Mouse (Mus musculus): ENCODE measurements around the gene Fgr. TPM values are rescaled to one million over a fixed set of nuclear protein-coding genes. Genes with fewer than 3 reads are reported as not detected.
"Not testable (repeated sequence)": the region's sequence is repeated elsewhere in the genome, so short reads cannot be mapped to it uniquely, and the experiment has no call there.

Gene Fgr
- total RNA-seq, 2 experiments from 2014 or later: 0.42 to 0.44 TPM

DNA sequence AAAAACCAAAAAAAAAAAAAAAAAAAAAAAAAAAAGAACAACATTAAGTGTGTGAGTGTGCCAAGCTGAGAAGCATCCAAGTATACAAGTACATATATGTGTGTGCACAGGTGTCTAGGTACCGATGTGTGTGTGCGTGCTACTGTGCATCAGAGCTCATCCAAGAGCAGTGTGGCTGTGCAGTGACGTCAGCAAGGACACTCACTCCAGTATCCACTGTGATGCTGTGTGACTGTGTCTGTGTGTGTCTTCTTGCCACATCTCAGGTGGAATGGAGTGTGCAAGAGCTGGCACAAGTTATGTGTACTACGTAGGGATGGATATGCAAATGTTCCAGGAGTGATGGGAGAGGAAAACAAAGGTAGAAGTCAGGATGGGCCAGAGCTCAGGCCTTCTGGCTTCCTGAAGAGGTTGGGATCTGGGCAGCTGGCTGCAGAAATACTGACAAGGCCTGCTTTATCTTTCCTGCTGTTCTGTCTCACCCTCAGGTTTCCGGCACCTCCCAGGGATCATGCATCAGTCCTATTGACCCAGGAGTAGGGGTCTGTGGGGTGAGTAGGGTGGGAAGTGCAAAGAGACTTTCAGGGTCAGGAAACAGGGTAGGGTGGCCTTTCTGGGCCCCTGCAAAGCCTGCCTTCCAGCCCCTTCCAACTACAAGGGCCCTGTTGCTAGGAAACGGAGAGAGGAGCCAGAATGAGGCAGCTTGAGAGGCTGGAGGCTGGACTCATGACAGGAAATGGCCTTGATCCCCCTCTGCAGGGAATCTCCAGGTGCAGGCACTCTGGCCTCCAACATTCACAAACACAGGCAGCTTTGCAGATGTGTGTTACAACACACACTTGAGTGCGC, 10.0 kb downstream of the Fgr start:
- intact Hi-C loops (cut with DNase I): no loop called here
- peak; percentile 67 for DNase-seq

DNA sequence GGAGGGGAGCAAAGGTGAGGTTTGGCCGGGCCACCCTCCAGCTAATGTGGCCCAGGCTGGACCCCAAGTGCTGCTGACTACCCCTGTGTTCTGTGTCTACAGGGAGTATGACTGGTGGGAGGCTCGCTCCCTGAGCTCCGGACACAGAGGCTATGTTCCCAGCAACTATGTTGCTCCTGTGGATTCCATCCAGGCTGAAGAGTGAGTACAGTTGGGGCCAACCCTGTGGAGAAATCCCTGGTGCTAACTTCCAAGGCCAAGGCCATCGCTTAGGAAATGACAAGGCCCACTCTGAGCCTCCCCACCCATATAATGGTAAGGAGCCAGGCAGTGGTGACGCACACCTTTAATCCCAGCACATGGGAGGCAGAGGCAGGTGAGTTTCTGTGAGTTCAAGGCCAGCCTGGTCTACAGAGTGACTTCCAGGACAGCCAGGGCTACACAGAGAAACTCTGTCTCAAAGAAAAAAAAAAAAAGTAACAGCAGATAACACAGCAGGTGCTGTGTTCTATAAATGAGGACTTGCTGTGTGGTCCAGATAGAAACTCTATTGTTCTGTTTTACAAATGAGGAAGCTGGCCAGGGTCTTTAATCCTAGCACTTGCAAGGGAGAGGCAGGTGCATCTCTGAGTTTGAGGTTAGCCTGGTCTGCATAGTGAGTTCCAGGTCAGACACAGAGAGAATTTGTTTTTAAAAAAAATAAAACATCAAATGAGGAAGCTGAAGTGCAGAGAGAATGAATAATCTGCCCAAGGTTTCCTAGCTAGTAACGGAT, 14.9 kb downstream of the Fgr start:
- intact Hi-C loops (cut with DNase I): no loop called here
- no peak for DNase-seq

DNA sequence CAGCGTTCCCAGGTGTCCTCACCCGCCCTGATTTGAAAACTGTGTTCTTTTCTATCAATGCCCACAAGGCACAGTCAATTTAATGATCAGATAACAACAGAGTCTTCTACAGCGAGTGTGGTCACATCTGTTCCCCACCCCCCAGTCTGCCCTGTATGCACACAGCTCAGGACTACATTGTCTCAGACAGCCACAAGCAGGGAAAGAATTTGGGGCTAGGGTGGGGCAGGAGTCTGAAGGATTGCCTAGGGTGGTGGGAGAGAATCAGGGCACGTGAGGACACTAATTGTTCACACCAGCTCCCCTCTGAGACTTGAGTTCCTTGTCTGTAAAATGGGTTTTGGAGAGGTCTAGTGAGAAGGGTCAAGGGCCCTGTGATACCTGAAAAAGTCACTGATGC, 19.7 kb downstream of the Fgr start:
- intact Hi-C loops (cut with DNase I): no loop called here
- no peak for DNase-seq

DNA sequence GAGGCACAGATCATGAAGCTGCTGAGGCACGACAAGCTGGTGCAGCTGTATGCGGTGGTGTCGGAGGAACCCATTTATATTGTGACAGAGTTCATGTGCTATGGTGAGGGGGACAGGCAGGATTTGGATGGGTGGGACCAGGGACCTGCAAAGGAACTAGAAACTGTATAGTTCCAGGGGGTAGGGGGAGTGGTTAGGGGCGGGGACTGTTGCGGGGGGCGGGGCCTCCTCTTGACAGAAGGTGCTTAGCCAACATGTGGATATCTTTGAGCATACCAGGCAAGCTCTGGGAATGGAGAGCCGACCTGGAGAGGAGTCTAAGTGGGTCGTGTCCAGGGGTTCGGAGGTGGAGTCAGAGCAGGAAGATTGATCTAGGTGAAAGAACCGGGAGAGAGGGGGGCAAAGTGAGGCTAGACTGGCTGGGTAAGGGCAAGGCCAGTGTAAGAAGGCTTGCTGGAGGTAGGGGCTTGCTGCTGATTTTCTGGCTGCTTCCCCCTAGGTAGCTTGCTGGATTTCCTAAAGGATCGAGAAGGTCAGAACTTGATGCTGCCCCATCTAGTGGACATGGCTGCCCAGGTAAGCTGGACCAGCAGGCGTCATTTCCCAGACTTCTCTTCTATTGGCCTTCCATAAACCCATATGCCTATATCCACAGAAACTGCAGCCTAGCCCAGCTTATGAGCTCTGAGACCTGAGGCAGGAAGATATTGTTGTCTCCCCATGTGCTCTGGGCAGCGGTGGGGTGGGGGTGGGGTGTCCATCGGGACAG, 23.8 kb downstream of the Fgr start:
- intact Hi-C loops (cut with DNase I): no loop called here

DNA sequence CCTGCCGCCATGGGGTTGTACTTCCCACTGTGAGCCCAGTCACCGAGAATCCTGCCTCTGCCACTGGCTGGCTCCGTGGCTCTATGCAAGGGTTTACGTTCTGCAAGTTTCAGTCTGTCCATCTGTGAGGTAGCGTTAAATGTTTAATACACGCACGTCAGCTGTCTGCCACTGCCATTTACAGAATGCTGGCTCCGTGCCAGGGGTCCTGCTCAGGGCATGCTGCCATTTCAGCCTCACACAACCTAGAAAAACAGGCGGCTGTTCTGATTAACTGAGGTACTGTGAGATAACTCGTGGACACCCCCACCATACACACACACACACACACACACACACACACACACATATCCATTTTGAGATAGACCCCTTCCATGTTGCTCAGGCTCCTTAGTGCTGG, 29.0 kb downstream of the Fgr start:
- DNase-seq: peak; percentile 90
- intact Hi-C loops (cut with DNase I): loop anchor here (10.0 kb wide), 1 partner anchor 452 kb away; no protein-coding TSS in a partner anchor

More for the DNA sequence above, 23.8 kb downstream of the Fgr start:
- no peak for DNase-seq

DNA sequence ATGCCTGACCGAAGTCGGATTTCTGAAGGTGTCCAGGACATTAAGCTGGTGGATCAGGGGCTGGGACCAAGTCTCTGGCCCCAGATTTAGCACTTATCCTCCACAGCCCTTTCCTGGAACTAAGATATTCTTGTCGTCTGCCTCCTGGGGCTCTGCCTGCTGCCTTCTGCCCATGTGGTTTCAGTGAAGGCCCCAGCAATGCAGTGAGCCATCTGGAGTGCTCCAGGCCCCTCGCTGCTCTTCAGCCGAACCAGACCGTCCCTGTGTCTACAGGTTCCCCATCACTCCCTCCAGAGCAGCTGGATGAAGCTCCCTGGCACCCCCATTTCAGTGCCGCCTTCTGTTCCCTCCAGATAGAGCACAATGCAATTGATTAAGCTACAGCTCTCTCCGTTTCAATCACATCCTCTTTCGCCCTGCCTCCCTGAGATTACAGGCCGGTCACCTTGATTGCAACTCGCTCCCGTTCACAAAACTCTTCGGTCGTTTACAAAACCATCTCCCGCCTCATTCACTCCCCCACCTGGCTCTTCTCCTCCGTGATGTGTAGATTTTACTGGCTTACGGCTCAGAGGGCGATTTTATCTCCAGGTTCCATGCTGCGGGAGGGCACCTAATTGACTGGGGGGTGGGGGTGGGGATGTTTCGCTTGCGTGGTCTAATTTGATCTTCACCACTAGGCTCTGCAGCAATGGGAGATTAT, 29.6 kb downstream of the Fgr start:
- intact Hi-C loops (cut with DNase I): loop anchor here (10.0 kb wide), 1 partner anchor 451 kb away; no protein-coding TSS in a partner anchor
- DNase-seq: peak; percentile 65

DNA sequence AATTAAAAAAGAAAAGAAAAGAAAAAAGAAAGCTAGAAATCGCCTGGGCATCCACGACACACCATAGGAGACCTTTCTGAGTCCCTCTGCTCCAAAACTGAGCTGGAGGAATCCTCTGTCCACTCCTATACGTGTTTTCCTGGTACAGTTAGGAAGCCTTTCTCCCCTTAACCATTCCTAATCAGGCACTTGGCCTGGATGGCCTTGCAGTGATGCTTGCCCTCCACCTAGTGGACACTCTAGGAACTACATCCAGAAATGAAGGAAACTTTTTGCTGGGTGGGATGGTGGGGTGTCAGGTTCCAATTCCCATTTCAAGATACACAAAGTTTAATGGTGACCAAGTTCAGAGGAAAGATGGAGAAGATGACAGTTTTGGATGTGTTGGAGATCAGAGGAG, 31.3 kb downstream of the Fgr start:
- DNase-seq: peak; percentile 68

DNA sequence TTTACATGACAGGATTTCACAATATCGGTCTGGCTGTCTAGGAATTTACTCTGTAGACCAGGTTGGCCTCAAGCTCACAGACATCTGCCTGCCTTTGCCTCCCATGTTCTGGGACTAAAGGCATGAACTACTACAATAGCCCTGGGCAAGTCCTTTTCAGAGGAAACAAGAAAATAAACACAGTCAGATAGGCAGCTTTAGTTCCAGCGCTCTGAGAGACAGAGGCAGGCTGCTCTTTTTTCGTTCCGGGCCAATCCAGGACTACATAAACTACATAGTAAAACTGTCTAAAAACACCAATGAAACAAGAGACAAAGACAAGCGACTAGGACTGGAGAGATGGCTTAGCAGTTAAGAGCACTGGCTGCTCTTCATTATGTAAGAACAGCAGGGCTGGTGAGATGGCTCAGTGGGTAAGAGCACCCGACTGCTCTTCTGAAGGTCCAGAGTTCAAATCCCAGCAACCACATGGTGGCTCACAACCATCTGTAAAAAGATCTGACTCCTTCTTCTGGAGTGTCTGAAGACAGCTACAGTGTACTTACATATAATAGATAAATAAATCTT, 32.1 kb downstream of the Fgr start:
- DNase-seq: not testable (repeated sequence)
- intact Hi-C loops (cut with DNase I): loop anchor here (1.0 to 10.0 kb wide), 2 partner anchors 61 to 449 kb away; no protein-coding TSS in a partner anchor

More for the DNA sequence above, 31.3 kb downstream of the Fgr start:
- intact Hi-C loops (cut with DNase I): loop anchor here (1.0 to 10.0 kb wide), 2 partner anchors 60 to 450 kb away; no protein-coding TSS in a partner anchor

DNA sequence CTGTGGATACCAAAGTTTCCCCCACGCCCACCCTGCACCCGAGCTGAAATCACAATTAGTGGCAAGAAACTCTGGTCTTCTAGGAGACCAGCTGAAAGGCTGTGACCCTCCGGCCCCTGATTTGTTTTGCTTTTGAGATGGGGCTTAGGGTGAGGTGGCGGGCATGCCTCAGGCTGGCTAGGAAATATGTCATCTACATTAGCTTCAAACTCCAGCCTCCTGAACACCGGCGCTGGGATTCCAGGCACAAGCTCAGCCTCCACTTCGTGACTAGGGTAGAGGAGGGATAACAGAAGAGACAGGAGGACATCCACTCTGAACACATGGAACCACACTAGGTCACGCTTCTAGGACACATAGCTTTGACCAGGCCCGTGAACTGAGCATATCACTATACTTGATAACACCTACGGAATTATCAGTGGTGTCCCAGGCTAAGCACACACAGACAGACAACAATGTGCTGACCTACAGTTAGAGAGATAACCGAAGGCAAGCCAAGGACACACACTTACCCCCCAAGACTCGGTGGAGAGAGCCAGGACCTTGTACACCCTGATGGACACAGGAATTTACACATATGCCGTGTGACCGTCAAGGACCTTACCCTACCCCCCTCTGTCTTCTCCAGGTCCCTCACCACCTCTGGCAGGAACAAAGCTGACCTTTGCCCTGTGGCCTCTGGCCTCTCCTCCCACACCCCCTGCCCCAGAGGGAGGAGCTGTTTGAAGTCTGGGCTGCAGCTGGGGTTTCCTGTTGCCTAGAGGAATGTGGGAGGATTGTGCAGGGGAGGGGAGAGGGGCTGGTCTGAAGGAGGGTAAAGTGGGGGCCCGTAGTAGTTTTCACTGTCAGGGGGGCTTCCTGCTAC, 33.9 kb downstream of the Fgr start:
- DNase-seq: no peak
- intact Hi-C loops (cut with DNase I): loop anchor here (10.0 kb wide), 1 partner anchor 447 kb away; no protein-coding TSS in a partner anchor

DNA sequence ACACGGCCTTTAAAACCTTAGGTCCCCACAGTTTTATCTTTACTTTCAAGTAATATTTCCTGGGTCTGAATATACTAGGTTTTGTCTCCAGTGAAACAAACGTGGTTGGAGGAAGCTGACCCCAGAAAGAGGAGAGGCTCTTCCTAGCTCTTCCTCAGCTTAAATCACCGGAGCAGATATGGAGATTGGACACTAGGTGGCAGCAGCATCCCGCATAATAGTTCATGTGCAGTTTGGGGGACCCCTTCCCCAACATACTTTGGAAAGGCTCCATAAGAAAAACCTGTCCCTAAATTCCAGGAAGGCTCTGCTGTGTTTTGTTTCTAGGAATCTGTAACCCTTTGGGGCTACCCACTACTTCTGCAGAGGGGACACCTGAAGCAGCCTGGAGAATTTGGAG, 35.2 kb downstream of the Fgr start:
- DNase-seq: peak; percentile 75
- intact Hi-C loops (cut with DNase I): loop anchor here (10.0 kb wide), 1 partner anchor 446 kb away; no protein-coding TSS in a partner anchor

DNA sequence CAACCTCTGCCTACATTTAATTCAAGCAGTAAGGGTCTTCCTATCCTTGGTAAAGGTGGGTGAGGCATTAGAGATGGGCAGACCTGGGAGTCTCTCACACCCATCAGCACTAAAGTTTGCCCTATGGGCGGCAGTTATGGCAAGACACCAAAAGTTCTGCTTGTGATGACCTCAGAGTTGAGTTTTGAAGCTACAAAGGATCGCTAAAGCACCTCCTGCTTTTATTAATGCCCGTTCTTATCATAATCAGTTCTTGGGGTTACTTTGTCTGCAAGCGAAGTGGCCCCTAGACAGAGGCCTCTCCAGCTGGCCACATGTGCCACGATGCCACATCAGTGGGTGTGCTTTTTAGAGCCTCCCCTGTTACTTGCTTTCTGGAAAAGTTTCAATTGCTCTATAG, 35.8 kb downstream of the Fgr start:
- intact Hi-C loops (cut with DNase I): loop anchor here (2.0 to 10.0 kb wide), 3 partner anchors 205 to 445 kb away; partner anchors contain the start of genes Cd164l2 and Gpr3
- DNase-seq: no peak

DNA sequence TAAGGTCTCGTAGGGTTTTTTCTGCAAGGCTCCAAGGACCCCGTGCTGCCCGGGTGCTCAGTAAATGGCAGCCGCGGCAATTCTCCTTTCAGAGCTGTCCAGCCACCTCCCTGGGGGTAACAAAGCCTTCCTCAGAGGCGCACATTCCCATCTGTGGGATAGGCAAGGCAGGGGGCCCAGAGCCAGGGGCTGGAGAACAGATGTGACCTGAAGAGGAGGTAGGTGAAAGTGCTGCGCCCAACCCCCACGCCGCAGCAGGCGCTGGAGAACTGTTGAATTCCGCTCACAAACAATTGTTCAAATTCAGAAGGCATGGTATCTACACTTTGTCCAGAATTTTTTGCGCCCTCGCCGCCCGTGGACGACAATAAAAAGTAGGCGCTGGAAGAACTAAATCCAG, 36.7 kb downstream of the Fgr start:
- intact Hi-C loops (cut with DNase I): loop anchor here (2.0 to 10.0 kb wide), 2 partner anchors 204 to 292 kb away; partner anchors contain the start of genes Cd164l2 and Gpr3
- DNase-seq: no peak

DNA sequence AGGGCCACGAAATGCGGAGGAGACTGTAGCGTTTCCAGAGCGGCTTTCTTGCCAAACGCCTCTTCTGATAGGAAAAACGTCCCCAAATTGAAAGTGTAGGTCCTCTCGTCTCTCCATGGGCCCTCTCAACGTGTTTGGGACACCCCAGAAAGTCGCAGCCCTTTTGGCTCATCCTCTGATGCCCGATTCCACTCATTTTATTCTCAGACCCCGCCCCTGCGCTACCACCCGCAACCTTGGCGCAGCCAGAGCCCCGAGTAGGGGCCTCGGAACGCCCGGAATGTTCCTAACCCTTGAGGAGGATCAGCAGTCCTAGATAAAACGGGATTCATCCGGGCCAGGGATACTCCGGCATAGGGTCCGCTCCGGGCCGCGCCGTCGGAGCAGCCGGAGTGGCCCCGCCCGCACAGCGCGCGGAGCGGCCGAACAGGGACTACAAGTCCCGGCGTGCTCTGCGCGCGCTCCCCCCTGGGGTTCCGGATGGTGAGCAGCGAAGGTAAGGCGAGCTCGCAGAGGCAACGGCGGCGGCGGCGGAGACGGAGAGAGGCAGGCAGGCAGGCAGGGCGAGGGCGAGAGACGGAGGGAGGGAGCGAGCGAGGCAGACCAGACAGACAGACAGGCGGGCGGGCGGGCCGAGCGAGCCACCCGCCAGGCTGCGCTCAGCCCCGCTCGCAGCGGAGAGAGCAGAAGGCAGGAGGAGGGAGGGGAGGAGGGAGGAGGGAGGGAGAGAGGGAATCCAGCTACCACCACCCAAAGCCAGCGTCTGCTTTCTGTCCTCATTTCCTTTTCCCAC, 37.3 kb downstream of the Fgr start, which contains the start of gene Ahdc1:
TSS of gene Ahdc1 (plus strand) at position 233 of the 793 bp plus-strand sequence.
- DNase-seq: peak; percentile 98
- intact Hi-C loops (cut with DNase I): loop anchor here (2.0 to 10.0 kb wide), 2 partner anchors 204 to 292 kb away; partner anchors contain the start of genes Cd164l2 and Gpr3

DNA sequence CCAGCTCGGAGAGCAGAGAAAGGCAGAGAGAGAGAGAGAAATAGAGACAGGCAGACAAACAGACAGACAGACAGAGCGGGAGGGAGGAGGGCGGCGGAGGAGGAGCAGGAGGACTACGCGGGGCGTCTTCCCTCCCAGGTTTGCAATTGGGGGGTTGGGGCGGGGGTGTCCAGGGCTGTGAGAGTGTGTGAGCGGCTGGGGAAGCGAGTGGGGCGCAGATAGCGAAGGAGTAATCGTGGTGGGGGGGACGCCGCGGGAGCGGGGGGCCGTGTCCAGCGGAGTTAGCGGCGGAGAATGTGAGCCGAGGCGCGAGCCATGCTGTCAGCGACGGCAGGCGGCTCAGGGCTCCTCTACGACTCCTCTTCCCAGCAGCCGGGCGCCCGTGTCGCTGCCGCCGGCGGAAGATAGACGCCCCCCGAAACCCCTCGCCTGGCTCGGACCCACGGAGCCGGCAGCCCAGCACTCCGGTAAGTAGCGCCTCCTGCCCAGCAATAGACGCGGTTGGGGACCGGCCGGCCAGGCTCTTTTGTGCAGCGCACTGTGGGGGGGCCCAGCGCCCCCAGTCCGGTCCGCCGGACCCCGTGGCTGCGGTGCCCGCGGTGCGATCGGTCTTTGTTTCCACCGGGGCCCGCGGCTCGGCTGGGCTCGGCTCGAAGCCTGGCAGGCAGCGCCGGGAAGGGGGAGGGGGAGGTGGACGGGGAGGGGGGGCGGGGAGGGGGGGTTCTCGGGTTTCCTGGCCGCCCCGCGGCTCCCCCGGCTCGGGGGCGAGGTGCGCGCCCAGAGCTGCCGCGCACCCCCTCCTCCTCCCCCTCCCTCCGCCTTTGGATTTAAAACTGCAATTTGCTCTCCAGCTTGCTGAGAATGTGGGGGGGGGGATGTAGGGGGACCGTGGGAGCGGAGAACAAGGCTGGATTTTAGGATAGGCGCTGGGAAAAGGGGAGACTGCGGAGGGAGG, 38.2 kb downstream of the Fgr start:
- intact Hi-C loops (cut with DNase I): loop anchor here (2.0 to 10.0 kb wide), 2 partner anchors 203 to 291 kb away; partner anchors contain the start of genes Cd164l2 and Gpr3
- DNase-seq: peak; percentile 65

DNA sequence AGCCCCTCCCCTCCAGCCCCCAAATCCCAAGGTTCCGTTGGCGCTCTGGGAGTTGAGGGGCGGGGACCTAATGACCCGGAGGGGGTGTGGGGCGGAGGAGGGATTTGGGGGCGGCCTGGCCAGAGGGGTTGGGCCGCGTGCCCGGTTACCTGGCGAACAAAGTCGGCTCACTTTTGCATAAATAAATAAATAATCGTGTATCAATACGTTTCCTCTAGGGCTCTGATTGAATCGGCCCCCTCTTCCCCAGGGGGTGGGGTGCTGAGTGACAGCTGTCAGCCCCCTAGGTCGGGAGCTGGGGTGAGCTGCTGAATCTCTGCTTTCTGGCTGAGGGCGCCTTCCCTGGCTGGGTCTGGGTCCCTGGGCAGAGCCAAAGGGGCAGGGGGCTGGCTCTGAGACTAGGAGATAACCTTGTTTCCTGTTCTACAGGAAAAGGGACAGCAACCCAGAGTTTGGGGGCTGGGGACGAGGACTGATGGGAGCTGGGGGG, 38.9 kb downstream of the Fgr start:
- intact Hi-C loops (cut with DNase I): loop anchor here (10.0 kb wide), 1 partner anchor 202 kb away; the partner anchor contains the start of genes Cd164l2 and Gpr3
- DNase-seq: peak; percentile 50

Data from left cerebral cortex, postnatal 4 days (tissue).